Mouse (Mus musculus) heart, embryonic 11.5 days (tissue): ENCODE measurements around the gene Zfp296. TPM values are rescaled to one million over a fixed set of nuclear protein-coding genes. Genes with fewer than 3 reads are reported as not detected.

Experiments used
- ATAC-seq: fragments of 200-750 bp; cut with Nextera tagmentation; replicated peaks from 2 replicates; pipeline ENCODE4 v1.8.0; 2017; ENCODE audit warnings: moderate library complexity; ENCODE audit not compliant: insufficient number of reproducible peaks, low FRiP score, low TSS enrichment
- H3K27ac ChIP-seq: fragments of 300-500 bp; sonication (generic); 2 replicates; pipeline ENCODE4 v1.5.1; 2014; ENCODE audit warnings: mild to moderate bottlenecking, low read depth, low read length
- H3K27me3 ChIP-seq: fragments of 300-500 bp; sonication (generic); 2 replicates; pipeline ENCODE4 v1.6.1; 2014; ENCODE audit warnings: mild to moderate bottlenecking, low read length, mixed read lengths; ENCODE audit not compliant: control insufficient read depth, insufficient read depth
- H3K36me3 ChIP-seq: fragments of 300-500 bp; sonication (generic); 2 replicates; pipeline ENCODE4 v1.6.1; 2014; ENCODE audit warnings: mild to moderate bottlenecking, low read length, moderate library complexity, mixed read lengths; ENCODE audit not compliant: control insufficient read depth, insufficient read depth
- H3K4me1 ChIP-seq: fragments of 300-500 bp; sonication (generic); 2 replicates; pipeline ENCODE4 v1.6.1; 2014; ENCODE audit warnings: low read length; ENCODE audit not compliant: control insufficient read depth, insufficient read depth
- H3K4me2 ChIP-seq: fragments of 300-500 bp; sonication (generic); 2 replicates; pipeline ENCODE4 v1.6.1; 2014; ENCODE audit warnings: mild to moderate bottlenecking, moderate library complexity
- H3K4me3 ChIP-seq: fragments of 300-500 bp; sonication (generic); 2 replicates; pipeline ENCODE4 v1.5.1; 2014; ENCODE audit warnings: low read depth, low read length
- H3K9ac ChIP-seq: fragments of 300-500 bp; sonication (generic); 2 replicates; pipeline ENCODE4 v1.6.1; 2014; ENCODE audit warnings: mild to moderate bottlenecking, low read depth, low read length, moderate library complexity
- H3K9me3 ChIP-seq: fragments of 300-500 bp; sonication (generic); replicated peaks from 2 replicates; pipeline ENCODE4 v1.6.1; 2016; ENCODE audit warnings: low read length; ENCODE audit not compliant: control insufficient read depth
- WGBS: fragments of 180-500 bp; shearing (Covaris S2); extraction: QIAGEN DNeasy Blood & Tissue Kit; methylation state at CpG from one replicate; pipeline ENCODE4 v1.1.7; 2014; ENCODE audit not compliant: insufficient replicate concordance; 5-methylcytosine and 5-hydroxymethylcytosine counted together
- polyA plus RNA-seq: library from polyadenylated mRNA; unstranded; fragments of >200 nt; fragmentation: Nextera tagmentation; extraction: Ambion mirVana; gene quantifications from 2 replicates; pipeline ENCODE4 v1.2.1, GENCODE M21; 2014

Gene Zfp296
- polyA plus RNA-seq, 1 experiment from 2014 or later: 0.30 TPM

DNA sequence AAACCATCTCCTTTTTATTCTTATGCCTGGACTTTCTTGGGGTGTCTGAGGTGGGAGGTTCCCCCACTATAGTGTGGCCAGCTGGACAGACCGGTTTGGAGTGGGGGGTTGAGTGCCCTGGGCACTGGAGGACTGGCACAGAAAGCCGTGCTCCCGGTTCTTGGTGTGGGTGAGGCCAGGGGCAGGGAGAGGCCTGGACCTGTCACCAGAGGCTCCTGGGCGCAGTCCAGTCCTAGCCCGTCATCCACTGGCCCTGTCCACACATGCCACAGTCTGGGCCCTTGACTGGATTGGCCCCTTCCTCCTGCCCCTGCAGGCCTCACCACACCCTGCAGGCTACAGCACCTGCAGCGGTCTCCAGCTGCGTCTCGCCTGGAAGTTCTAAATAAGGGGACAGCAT lies 3.5 kb downstream of the Zfp296 start:
- no peak overlapping the region for H3K9ac ChIP-seq
- H3K4me3 ChIP-seq: no peak overlapping the region
- WGBS: 96% methylated on average over 8 of the region's 8 CpGs
- no peak for ATAC-seq
- H3K36me3 ChIP-seq: peaks cover 24% of the 10 kb centered on the region
- peaks cover 9% of the 10 kb centered on the region; the same call in 1 of the 2 replicates for H3K4me1 ChIP-seq
- no peak overlapping the region for H3K27ac ChIP-seq
- H3K27me3 ChIP-seq: peaks cover 37% of the 10 kb centered on the region
- no peak overlapping the region for H3K4me2 ChIP-seq
- no peaks in the 10 kb centered on the region for H3K9me3 ChIP-seq

GRCm38 (mm10) chr7:19586269-19586668 lies 9.2 kb downstream of the Zfp296 start:
- Histone ChIP-seq H3K27ac (no peak overlapping the region), H3K4me1 (no peaks in the 10 kb centered on the region; the same call in 1 of the 2 replicates), H3K4me2 (peak overlapping the region; percentile 31; the same call in 1 of the 2 replicates), H3K4me3 (no peak overlapping the region), H3K27me3 (no peaks in the 10 kb centered on the region), H3K36me3 (peaks cover 65% of the 10 kb centered on the region), H3K9me3 (no peaks in the 10 kb centered on the region), H3K9ac (no peak overlapping the region)
- 0 out of 2 replicates have a peak, but pooled peaks have one; percentile 12 for ATAC-seq
- 68% methylated on average over 46 of the region's 46 CpGs for WGBS

DNA sequence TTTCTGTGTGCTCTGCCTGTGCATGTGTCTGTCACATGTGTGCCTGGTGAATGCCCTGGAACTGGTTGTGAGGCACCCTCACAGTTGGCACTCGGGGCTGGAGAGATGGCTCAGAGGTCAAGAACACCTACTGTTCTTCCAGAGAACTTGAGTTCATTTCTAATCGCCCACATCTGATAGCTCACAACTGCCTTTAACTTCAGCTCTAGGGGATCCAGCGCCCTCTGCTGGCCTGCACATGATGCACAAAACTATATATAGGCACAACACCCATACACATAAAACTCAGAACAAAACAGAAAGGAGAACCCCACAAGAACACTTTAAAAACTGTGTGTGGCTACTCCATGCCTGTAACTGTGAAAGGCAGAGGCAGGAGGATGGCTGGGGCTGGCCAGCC lies 12.1 kb downstream of the Zfp296 start:
- WGBS: 48% methylated on average over 3 of the region's 3 CpGs
- H3K4me3 ChIP-seq: no peak overlapping the region
- ATAC-seq: no peak

GRCm38 (mm10) chr7:19589917-19590316 lies 12.8 kb downstream of the Zfp296 start:
- no peak for ATAC-seq
- H3K27me3 ChIP-seq: no peaks in the 10 kb centered on the region
- H3K36me3 ChIP-seq: peaks cover 68% of the 10 kb centered on the region
- WGBS: 52% methylated on average over 3 of the region's 3 CpGs
- no peaks in the 10 kb centered on the region; the same call in 1 of the 2 replicates for H3K4me1 ChIP-seq
- no peak overlapping the region for H3K9ac ChIP-seq
- H3K9me3 ChIP-seq: no peaks in the 10 kb centered on the region
- no peak overlapping the region for H3K27ac ChIP-seq
- H3K4me3 ChIP-seq: no peak overlapping the region
- H3K4me2 ChIP-seq: no peak overlapping the region

More for the DNA sequence above, 12.1 kb downstream of the Zfp296 start:
- H3K27ac ChIP-seq: no peak overlapping the region
- H3K9ac ChIP-seq: no peak overlapping the region
- H3K27me3 ChIP-seq: no peaks in the 10 kb centered on the region
- no peaks in the 10 kb centered on the region for H3K9me3 ChIP-seq
- no peaks in the 10 kb centered on the region; the same call in 1 of the 2 replicates for H3K4me1 ChIP-seq
- H3K36me3 ChIP-seq: peaks cover 70% of the 10 kb centered on the region
- H3K4me2 ChIP-seq: no peak overlapping the region

GRCm38 (mm10) chr7:19593061-19593730 lies 16.1 kb downstream of the Zfp296 start:
- no peaks in the 10 kb centered on the region for H3K27me3 ChIP-seq
- H3K36me3 ChIP-seq: peaks cover 45% of the 10 kb centered on the region
- 77% methylated on average over 10 of the region's 10 CpGs for WGBS
- no peak overlapping the region for H3K27ac ChIP-seq
- H3K4me2 ChIP-seq: no peak overlapping the region
- no peak for ATAC-seq
- H3K9me3 ChIP-seq: no peaks in the 10 kb centered on the region
- no peak overlapping the region for H3K4me3 ChIP-seq
- H3K4me1 ChIP-seq: no peaks in the 10 kb centered on the region
- H3K9ac ChIP-seq: no peak overlapping the region

GRCm38 (mm10) chr7:19600562-19600961 lies 23.5 kb downstream of the Zfp296 start:
- ATAC-seq: no peak
- Histone ChIP-seq H3K36me3 (peaks cover 5% of the 10 kb centered on the region; the same call in 1 of the 2 replicates), H3K4me2 (no peak overlapping the region), H3K27me3 (no peaks in the 10 kb centered on the region), H3K9ac (no peak overlapping the region), H3K4me3 (no peak overlapping the region), H3K9me3 (no peaks in the 10 kb centered on the region), H3K27ac (no peak overlapping the region), H3K4me1 (peaks cover 12% of the 10 kb centered on the region)
- 78% methylated on average over 5 of the region's 5 CpGs for WGBS

GRCm38 (mm10) chr7:19603055-19603454 lies 26.0 kb downstream of the Zfp296 start:
- Histone ChIP-seq H3K27me3 (no peaks in the 10 kb centered on the region), H3K27ac (no peak overlapping the region), H3K4me2 (peak overlapping the region; percentile 70), H3K4me1 (peaks cover 12% of the 10 kb centered on the region), H3K4me3 (peak overlapping the region; percentile 97), H3K9ac (peak overlapping the region; percentile 96; the same call in 1 of the 2 replicates), H3K36me3 (peaks cover 5% of the 10 kb centered on the region; the same call in 1 of the 2 replicates), H3K9me3 (no peaks in the 10 kb centered on the region)
- ATAC-seq: no peak
- WGBS: 76% methylated on average over 12 of the region's 12 CpGs

- H3K9me3 ChIP-seq: no peaks in the 10 kb centered on the region
- H3K4me3 ChIP-seq: peak within 1 kb of the TSS; percentile 97
- H3K4me2 ChIP-seq: peak within 1 kb of the TSS; percentile 70
- 1% methylated on average over 57 of the region's 57 CpGs for WGBS
- no peaks in the 10 kb centered on the region for H3K27me3 ChIP-seq
- peaks cover 5% of the 10 kb centered on the region; the same call in 1 of the 2 replicates for H3K36me3 ChIP-seq
- H3K9ac ChIP-seq: peak within 1 kb of the TSS; percentile 96
- peaks cover 12% of the 10 kb centered on the region for H3K4me1 ChIP-seq
- ATAC-seq: peak; percentile 85
- peak within 1 kb of the TSS; percentile 78 for H3K27ac ChIP-seq
Observed at GRCm38 (mm10) chr7:19603849-19604605, 26.9 kb downstream of the Zfp296 start, which contains the start of gene Clasrp. Gene Clasrp (minus strand): TSS chr7:19604486.
